Mouse (Mus musculus) gonadal fat pad, adult 2 months (tissue): ENCODE data around the gene Tvp23a. TPM values are rescaled to one million over a fixed set of nuclear protein-coding genes. Genes with fewer than 3 reads are reported as not detected.

Experiments used
- DNase-seq: peaks from one replicate; pipeline ENCODE4 v3.0.0-alpha.2; 2012; ENCODE audit warnings: low read depth
- polyA plus RNA-seq: library from polyadenylated mRNA; depleted of rRNA; stranded (reverse); fragments of >200 nt; gene quantifications from 2 replicates; pipeline ENCODE4 v1.2.3, GENCODE M21; 2012

Tvp23a gene
- polyA plus RNA-seq, 1 experiment: 1.3 TPM

- DNase-seq: no peak
Observed at GRCm38 (mm10) chr16:10453872-10454582, 6.9 kb upstream of the Tvp23a start.

- DNase-seq: no peak
Observed at GRCm38 (mm10) chr16:10452445-10452896, 5.3 kb upstream of the Tvp23a start.

GRCm38 (mm10) chr16:10451906-10452305, 4.7 kb upstream of the Tvp23a start:
- DNase-seq: no peak

GRCm38 (mm10) chr16:10448931-10449330, 1.8 kb upstream of the Tvp23a start:
- no peak for DNase-seq

GRCm38 (mm10) chr16:10447781-10448180, 619 bp upstream of the Tvp23a start:
- DNase-seq: no peak

GRCm38 (mm10) chr16:10446573-10447263, 444 bp downstream of the Tvp23a start:
- DNase-seq: no peak

- DNase-seq: no peak
Observed at GRCm38 (mm10) chr16:10443723-10444122, 3.4 kb downstream of the Tvp23a start.

- DNase-seq: no peak
Observed at GRCm38 (mm10) chr16:10441761-10442160, 5.4 kb downstream of the Tvp23a start.

- no peak for DNase-seq
Observed at GRCm38 (mm10) chr16:10441328-10441727, 5.8 kb downstream of the Tvp23a start.

- DNase-seq: no peak
Observed at GRCm38 (mm10) chr16:10438055-10438454, 9.1 kb downstream of the Tvp23a start.

GRCm38 (mm10) chr16:10436166-10436565, 11.0 kb downstream of the Tvp23a start:
- DNase-seq: no peak

- DNase-seq: no peak
Observed at GRCm38 (mm10) chr16:10433344-10433743, 13.8 kb downstream of the Tvp23a start.

- DNase-seq: no peak
Observed at GRCm38 (mm10) chr16:10432387-10432786, 14.8 kb downstream of the Tvp23a start.

GRCm38 (mm10) chr16:10431911-10432310, 15.3 kb downstream of the Tvp23a start:
- no peak for DNase-seq

GRCm38 (mm10) chr16:10420447-10421054, 26.6 kb downstream of the Tvp23a start:
- DNase-seq: no peak

GRCm38 (mm10) chr16:10417723-10418259, 29.4 kb downstream of the Tvp23a start:
- no peak for DNase-seq

- no peak for DNase-seq
Observed at GRCm38 (mm10) chr16:10416866-10417265, 30.3 kb downstream of the Tvp23a start.

- no peak for DNase-seq
Observed at GRCm38 (mm10) chr16:10415976-10416375, 31.2 kb downstream of the Tvp23a start.

- DNase-seq: peak; percentile 34
Observed at GRCm38 (mm10) chr16:10411764-10412746, 35.1 kb downstream of the Tvp23a start, which contains the start of gene Nubp1. TSS of gene Nubp1 (plus strand) at chr16:10411948.

GRCm38 (mm10) chr16:10399160-10399559, 48.0 kb downstream of the Tvp23a start:
- DNase-seq: no peak

GRCm38 (mm10) chr16:10398755-10399154, 48.4 kb downstream of the Tvp23a start:
- DNase-seq: no peak
